Comparison of ENCODE assay signal across 30 mouse cellular contexts in genomic region chr11:96173288-96173840, GRCm38 (mm10). TPM values are rescaled to one million over a fixed set of nuclear protein-coding genes. Genes with fewer than 3 reads are reported as not detected.
DNase-seq lines count a peak whose midpoint lies in the region; ATAC-seq and TF ChIP-seq lines count a peak whose summit lies in the region.
"Had no signal": no experiment of that assay in that cellular context is flagged by ENCODE, and none has a peak within 500 bp of the region (broad histone marks: within the 10 kb centered on the region; RNA-seq: fewer than 3 reads in every experiment).

No protein-coding gene starts in this region.

- H3K36me3 ChIP-seq in hindbrain, embryonic 11.5 days (ENCODE audit: control insufficient read depth, insufficient read depth, low read length) = no peaks in the 10 kb centered on the region
- no peaks in the 10 kb centered on the region for H3K36me3 ChIP-seq in hindbrain, embryonic 12.5 days
- H3K36me3 ChIP-seq in lung, embryonic 15.5 days = no peaks in the 10 kb centered on the region
- no peaks in the 10 kb centered on the region for H3K36me3 ChIP-seq in ES-Bruce4 (ENCODE audit: control insufficient read depth, insufficient read depth, low read length, poor library complexity, severe bottlenecking)
- H3K36me3 ChIP-seq in small intestine, adult 2 months (ENCODE audit: control insufficient read depth, insufficient read depth, low read length) = no peaks in the 10 kb centered on the region
- H3K36me3 ChIP-seq: embryonic facial prominence, embryonic 15.5 days; heart, embryonic 12.5 days; hindbrain, embryonic 10.5 days; limb, embryonic 13.5 days; liver, embryonic 12.5 days; midbrain, embryonic 13.5 days; neural tube, embryonic 12.5 days had no signal

- no peak for TF ChIP-seq POLR2A in ES-Bruce4 (IDR thresholded peaks at IDR 0.05; ENCODE audit: insufficient read depth, low read length)
- no peak for TF ChIP-seq POLR2A in small intestine, adult 2 months (IDR thresholded peaks at IDR 0.05; ENCODE audit: low read depth, low read length)

- H3K9ac ChIP-seq in hindbrain, embryonic 11.5 days (ENCODE audit: low read depth, low read length) = no peak overlapping the region
- no peak overlapping the region for H3K9ac ChIP-seq in hindbrain, embryonic 12.5 days
- no peak overlapping the region for H3K9ac ChIP-seq in lung, embryonic 15.5 days
- no peak overlapping the region for H3K9ac ChIP-seq in ES-Bruce4 (ENCODE audit: low read depth, poor library complexity, severe bottlenecking)
- H3K9ac ChIP-seq: embryonic facial prominence, embryonic 15.5 days; heart, embryonic 12.5 days; limb, embryonic 13.5 days; liver, embryonic 12.5 days; midbrain, embryonic 13.5 days; neural tube, embryonic 12.5 days had no signal

- H3K9me3 ChIP-seq in hindbrain, embryonic 11.5 days (ENCODE audit: control insufficient read depth, low read length) = no peaks in the 10 kb centered on the region
- H3K9me3 ChIP-seq in hindbrain, embryonic 12.5 days (replicated peaks) = no peaks in the 10 kb centered on the region
- no peaks in the 10 kb centered on the region for H3K9me3 ChIP-seq in lung, embryonic 15.5 days
- H3K9me3 ChIP-seq in ES-Bruce4 (replicated peaks; ENCODE audit: control insufficient read depth, insufficient read depth, low read length, poor library complexity, severe bottlenecking) = no peaks in the 10 kb centered on the region
- H3K9me3 ChIP-seq: embryonic facial prominence, embryonic 15.5 days; heart, embryonic 12.5 days; hindbrain, embryonic 10.5 days; limb, embryonic 13.5 days; liver, embryonic 12.5 days; midbrain, embryonic 13.5 days; neural tube, embryonic 12.5 days had no signal

- H3K4me3 ChIP-seq in hindbrain, embryonic 11.5 days (ENCODE audit: low read depth, low read length) = no peak overlapping the region
- H3K4me3 ChIP-seq in hindbrain, embryonic 12.5 days = no peak overlapping the region
- 0 out of 2 replicates have a peak overlapping the region, but pooled peaks have one; percentile 1 for H3K4me3 ChIP-seq in lung, embryonic 15.5 days
- H3K4me3 ChIP-seq in ES-Bruce4 (ENCODE audit: low read depth, low read length) = peak overlapping the region; percentile 2; the same call in 1 of the 2 replicates
- peak overlapping the region; percentile 31 for H3K4me3 ChIP-seq in small intestine, adult 2 months (ENCODE audit: low read depth, low read length)
- H3K4me3 ChIP-seq: embryonic facial prominence, embryonic 15.5 days; heart, embryonic 12.5 days; hindbrain, embryonic 10.5 days; layer of hippocampus, adult 2 months; limb, embryonic 13.5 days; liver, embryonic 12.5 days; midbrain, embryonic 13.5 days; neural tube, embryonic 12.5 days had no signal

- no peak for TF ChIP-seq CTCF in ES-Bruce4 (IDR thresholded peaks at IDR 0.05; ENCODE audit: low read depth, low read length)
- TF ChIP-seq CTCF in small intestine, adult 2 months (IDR thresholded peaks at IDR 0.05; ENCODE audit: extremely low read depth, insufficient read length, insufficient replicate concordance, low read depth, low read length) = no peak

- TF ChIP-seq EP300 in ES-Bruce4 (IDR thresholded peaks at IDR 0.05; ENCODE audit: insufficient read depth, low read depth, low read length) = no peak

- DNase-seq in hindbrain, embryonic 11.5 days (ENCODE audit: low spot score) = peak; percentile 40
- no peak for DNase-seq in lung, postnatal 10 days
- no peak for DNase-seq in cerebellum, adult 9-10 months
- DNase-seq: adrenal gland, adult 8-10 months; cerebellum, adult 2 months; cerebellum, postnatal 36 days; gastrocnemius, postnatal 10 days; heart, postnatal 10 days; kidney, postnatal 25 days; layer of hippocampus, postnatal 36 days; lung, adult 18-20 months; retina, postnatal 1 day; right cerebral cortex, postnatal 25 days; thymus, adult 18-20 months; thymus, postnatal 4 days had no signal

- no peak overlapping the region for H3K4me2 ChIP-seq in hindbrain, embryonic 11.5 days (replicated peaks; ENCODE audit: low read depth, low read length)
- no peak overlapping the region for H3K4me2 ChIP-seq in hindbrain, embryonic 12.5 days (replicated peaks)
- no peak overlapping the region for H3K4me2 ChIP-seq in lung, embryonic 15.5 days
- H3K4me2 ChIP-seq: embryonic facial prominence, embryonic 15.5 days; heart, embryonic 12.5 days; limb, embryonic 13.5 days; liver, embryonic 12.5 days; midbrain, embryonic 13.5 days; neural tube, embryonic 12.5 days had no signal

- H3K4me1 ChIP-seq in hindbrain, embryonic 11.5 days (replicated peaks; ENCODE audit: control insufficient read depth, insufficient read depth, low read length) = no peaks in the 10 kb centered on the region
- H3K4me1 ChIP-seq in hindbrain, embryonic 12.5 days = no peaks in the 10 kb centered on the region
- no peaks in the 10 kb centered on the region for H3K4me1 ChIP-seq in lung, embryonic 15.5 days
- peaks cover 3% of the 10 kb centered on the region for H3K4me1 ChIP-seq in ES-Bruce4 (ENCODE audit: control insufficient read depth, insufficient read depth, low read length)
- peaks cover 3% of the 10 kb centered on the region; the same call in 1 of the 2 replicates for H3K4me1 ChIP-seq in small intestine, adult 2 months (ENCODE audit: control insufficient read depth, insufficient read depth, insufficient read length, low read length)
- H3K4me1 ChIP-seq: limb, embryonic 13.5 days; liver, embryonic 12.5 days; midbrain, embryonic 13.5 days had no signal

- H3K27ac ChIP-seq in hindbrain, embryonic 11.5 days (ENCODE audit: low read depth, low read length) = no peak overlapping the region
- no peak overlapping the region for H3K27ac ChIP-seq in hindbrain, embryonic 12.5 days
- no peak overlapping the region for H3K27ac ChIP-seq in lung, embryonic 15.5 days
- H3K27ac ChIP-seq in ES-Bruce4 (ENCODE audit: insufficient read depth, low read length) = no peak overlapping the region
- H3K27ac ChIP-seq in small intestine, adult 2 months (ENCODE audit: insufficient read depth, low read depth, low read length) = no peak overlapping the region
- H3K27ac ChIP-seq: embryonic facial prominence, embryonic 15.5 days; hindbrain, embryonic 10.5 days; layer of hippocampus, adult 2 months; limb, embryonic 13.5 days; liver, embryonic 12.5 days; midbrain, embryonic 13.5 days; neural tube, embryonic 12.5 days had no signal

- under 1% methylated on average over 16 of the region's 16 CpGs for WGBS in hindbrain, embryonic 11.5 days
- 2% methylated on average over 16 of the region's 16 CpGs for WGBS in hindbrain, embryonic 12.5 days
- 2% methylated on average over 16 of the region's 16 CpGs for WGBS in lung, embryonic 15.5 days
- WGBS in small intestine, adult 2 months = 5% methylated on average over 16 of the region's 16 CpGs

- no peak for ATAC-seq in hindbrain, embryonic 11.5 days (ENCODE audit: low FRiP score)
- no peak for ATAC-seq in hindbrain, embryonic 12.5 days (ENCODE audit: low FRiP score)
- ATAC-seq in lung, embryonic 15.5 days (ENCODE audit: borderline replicate concordance, extremely low read depth, low FRiP score, low TSS enrichment) = no peak
- ATAC-seq: forebrain, embryonic 16.5 days; liver, embryonic 12.5 days; midbrain, embryonic 13.5 days had no signal

- H3K27me3 ChIP-seq in hindbrain, embryonic 11.5 days (ENCODE audit: control insufficient read depth, insufficient read depth, low read length) = peaks cover 96% of the 10 kb centered on the region
- peaks cover 100% of the 10 kb centered on the region for H3K27me3 ChIP-seq in hindbrain, embryonic 12.5 days
- peaks cover 100% of the 10 kb centered on the region for H3K27me3 ChIP-seq in lung, embryonic 15.5 days
- H3K27me3 ChIP-seq in ES-Bruce4 (ENCODE audit: control insufficient read depth, insufficient read depth, low read length, poor library complexity, severe bottlenecking) = peaks cover 51% of the 10 kb centered on the region
- peaks cover 82% of the 10 kb centered on the region for H3K27me3 ChIP-seq in small intestine, adult 2 months (ENCODE audit: control insufficient read depth, insufficient read depth, low read length)

RNA-seq across cellular contexts. Expression of gene Hoxb13, which starts 20.8 kb away (rescaled TPM):
- polyA plus RNA-seq in hindbrain, embryonic 11.5 days (2014; fragmentation: Nextera tagmentation; extraction: Ambion mirVana) = not detected in 2 replicates
- not detected in 2 replicates for polyA plus RNA-seq in hindbrain, embryonic 12.5 days (2016; fragmentation: Nextera tagmentation; extraction: Ambion mirVana)
- polyA plus RNA-seq in lung, embryonic 15.5 days (2015; fragmentation: Nextera tagmentation; extraction: Ambion mirVana) = not detected in 2 replicates
- polyA plus RNA-seq in ES-Bruce4 (2011; ENCODE audit: insufficient read depth, insufficient read length, low read depth, missing spikeins) = not detected in 2 replicates
- polyA plus RNA-seq in small intestine, adult 2 months (2012; rRNA removed) = 0.11 and 0.25 TPM in 2 replicates
- polyA plus RNA-seq: activated CD4-positive, CD25-positive, alpha-beta regulatory T cell, adult 4 months; cerebellum, adult 2 months; embryonic facial prominence, embryonic 15.5 days; heart, embryonic 12.5 days; hindbrain, embryonic 10.5 days; limb, embryonic 13.5 days; liver, embryonic 12.5 days; midbrain, embryonic 13.5 days; spleen, adult 2 months had no signal

RNA-seq across cellular contexts. Expression of gene Ttll6, which starts 39.8 kb away (rescaled TPM):
- 0.07 and 0.12 TPM in 2 replicates for polyA plus RNA-seq in hindbrain, embryonic 11.5 days (2014; fragmentation: Nextera tagmentation; extraction: Ambion mirVana)
- 0.13 and 0.15 TPM in 2 replicates for polyA plus RNA-seq in hindbrain, embryonic 12.5 days (2016; fragmentation: Nextera tagmentation; extraction: Ambion mirVana)
- polyA plus RNA-seq in lung, embryonic 15.5 days (2015; fragmentation: Nextera tagmentation; extraction: Ambion mirVana) = 0.68 and 0.93 TPM in 2 replicates
- 6.9 and 7.9 TPM in 2 replicates for polyA plus RNA-seq in ES-Bruce4 (2011; ENCODE audit: insufficient read depth, insufficient read length, low read depth, missing spikeins)
- 0.11 TPM in 1 of 2 replicates, not detected in the other for polyA plus RNA-seq in small intestine, adult 2 months (2012; rRNA removed)
- polyA plus RNA-seq: heart, embryonic 12.5 days; limb, embryonic 13.5 days; liver, embryonic 12.5 days; neural tube, embryonic 12.5 days; spleen, adult 2 months had no signal

Comparison
In these comparisons a context has a peak if more than half of its experiments do, and no peak if none do; other contexts are left out.
1. H3K4me3 ChIP-seq: peak in lung, embryonic 15.5 days (single experiment), ES-Bruce4 (single experiment) and small intestine, adult 2 months (single experiment); none in hindbrain, embryonic 11.5 days (single experiment) and hindbrain, embryonic 12.5 days (single experiment).